Mouse (Mus musculus): ENCODE results near the gene Fam169b. TPM values are rescaled to one million over a fixed set of nuclear protein-coding genes. Genes with fewer than 3 reads are reported as not detected.
"Not testable (repeated sequence)": the region's sequence is repeated elsewhere in the genome, so short reads cannot be mapped to it uniquely, and the experiment has no call there.

Fam169b gene
- polyA plus RNA-seq, 1 experiment from 2014 or later: 0.49 TPM

DNA sequence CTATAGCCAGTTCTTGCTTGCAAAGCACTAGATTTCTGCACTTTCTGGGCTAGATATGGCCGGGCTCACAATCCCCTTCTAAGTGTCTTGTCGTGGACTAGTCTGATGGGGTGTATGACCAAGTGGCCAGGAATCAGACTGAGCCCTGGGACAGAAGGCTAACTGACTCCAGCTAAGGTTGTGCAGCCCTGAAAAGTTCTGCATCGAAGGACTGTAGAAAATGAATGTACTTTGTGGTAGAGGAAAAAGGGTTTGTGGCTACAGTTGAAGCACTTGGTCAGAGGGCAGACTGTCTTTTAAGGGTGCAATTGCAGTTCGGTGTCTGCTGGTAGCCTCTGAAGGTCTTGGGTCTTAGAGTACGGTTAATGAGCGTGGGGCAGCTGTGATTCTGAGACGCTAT is 5.8 kb downstream of the Fam169b start:
- Histone ChIP-seq H3K4me3 (replicated peaks) (no peak overlapping the region), H3K4me1 (peaks cover 9% of the 10 kb centered on the region), H3K27ac (no peak overlapping the region), H3K36me3 (replicated peaks) (no peaks in the 10 kb centered on the region), H3K4me2 (no peak overlapping the region), H3K27me3 (peaks cover 36% of the 10 kb centered on the region), H3K9ac (no peak overlapping the region), H3K9me3 (no peaks in the 10 kb centered on the region)
- WGBS: 85% methylated on average over 7 of the region's 7 CpGs
- ATAC-seq (ENCODE audit: low FRiP score): no peak

DNA sequence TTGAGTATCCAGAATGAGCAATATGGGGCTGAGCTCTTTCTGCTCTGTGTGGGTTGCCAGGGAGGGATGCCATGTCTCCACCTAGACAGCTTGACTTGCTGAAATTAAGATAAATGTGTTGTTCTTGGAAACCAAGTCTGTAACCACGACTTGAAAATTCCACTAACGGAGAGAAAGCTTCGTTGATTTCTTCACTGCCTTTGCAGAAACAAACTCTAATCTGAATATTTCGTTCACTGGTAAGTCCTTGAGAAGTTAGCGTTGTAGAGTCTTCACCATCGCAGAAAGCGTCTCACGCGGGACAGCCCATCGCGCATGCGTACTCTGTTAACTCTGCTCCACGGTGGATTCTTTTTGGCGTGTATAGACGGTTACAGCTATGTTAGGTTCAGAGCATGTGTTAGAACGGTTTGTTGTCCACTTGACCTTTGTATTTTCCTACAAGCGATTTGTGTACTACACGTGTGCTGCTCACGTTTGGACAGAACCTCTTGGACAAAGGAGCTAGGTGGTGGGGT is 6.8 kb downstream of the Fam169b start:
- no peaks in the 10 kb centered on the region for H3K36me3 ChIP-seq (replicated peaks)
- no peak overlapping the region for H3K4me2 ChIP-seq
- ATAC-seq (ENCODE audit: low FRiP score): no peak
- H3K27ac ChIP-seq: no peak overlapping the region
- peaks cover 9% of the 10 kb centered on the region for H3K4me1 ChIP-seq
- H3K9me3 ChIP-seq: no peaks in the 10 kb centered on the region
- peaks cover 30% of the 10 kb centered on the region for H3K27me3 ChIP-seq
- no peak overlapping the region for H3K9ac ChIP-seq
- WGBS: 95% methylated on average over 19 of the region's 19 CpGs
- no peak overlapping the region for H3K4me3 ChIP-seq (replicated peaks)

DNA sequence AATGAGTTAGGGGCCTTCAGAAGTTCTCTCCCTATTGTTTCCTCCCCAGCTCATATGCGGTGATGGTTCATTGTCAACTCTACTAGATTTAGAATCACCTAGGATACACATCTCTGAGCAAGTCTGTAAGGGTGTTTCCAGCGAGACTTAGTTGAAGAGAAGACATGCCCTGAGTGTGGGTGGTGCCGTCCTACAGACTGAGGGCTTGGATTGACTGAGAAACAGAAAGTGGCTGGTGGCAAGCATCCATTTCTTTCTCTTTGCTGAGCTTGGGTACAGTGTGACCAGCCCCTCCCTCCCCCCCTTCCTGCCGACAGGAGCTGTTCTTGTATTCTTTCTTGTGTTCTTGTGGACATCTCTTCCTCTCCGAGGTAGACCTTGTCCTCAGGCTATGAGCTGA is 7.7 kb downstream of the Fam169b start:
- ATAC-seq (ENCODE audit: low FRiP score): no peak
- H3K4me2 ChIP-seq: no peak overlapping the region
- peaks cover 2% of the 10 kb centered on the region for H3K4me1 ChIP-seq
- no peak overlapping the region for H3K9ac ChIP-seq
- 81% methylated on average over 5 of the region's 5 CpGs for WGBS
- no peaks in the 10 kb centered on the region for H3K36me3 ChIP-seq (replicated peaks)
- no peak overlapping the region for H3K27ac ChIP-seq
- no peak overlapping the region for H3K4me3 ChIP-seq (replicated peaks)
- no peaks in the 10 kb centered on the region for H3K9me3 ChIP-seq
- peaks cover 23% of the 10 kb centered on the region for H3K27me3 ChIP-seq

DNA sequence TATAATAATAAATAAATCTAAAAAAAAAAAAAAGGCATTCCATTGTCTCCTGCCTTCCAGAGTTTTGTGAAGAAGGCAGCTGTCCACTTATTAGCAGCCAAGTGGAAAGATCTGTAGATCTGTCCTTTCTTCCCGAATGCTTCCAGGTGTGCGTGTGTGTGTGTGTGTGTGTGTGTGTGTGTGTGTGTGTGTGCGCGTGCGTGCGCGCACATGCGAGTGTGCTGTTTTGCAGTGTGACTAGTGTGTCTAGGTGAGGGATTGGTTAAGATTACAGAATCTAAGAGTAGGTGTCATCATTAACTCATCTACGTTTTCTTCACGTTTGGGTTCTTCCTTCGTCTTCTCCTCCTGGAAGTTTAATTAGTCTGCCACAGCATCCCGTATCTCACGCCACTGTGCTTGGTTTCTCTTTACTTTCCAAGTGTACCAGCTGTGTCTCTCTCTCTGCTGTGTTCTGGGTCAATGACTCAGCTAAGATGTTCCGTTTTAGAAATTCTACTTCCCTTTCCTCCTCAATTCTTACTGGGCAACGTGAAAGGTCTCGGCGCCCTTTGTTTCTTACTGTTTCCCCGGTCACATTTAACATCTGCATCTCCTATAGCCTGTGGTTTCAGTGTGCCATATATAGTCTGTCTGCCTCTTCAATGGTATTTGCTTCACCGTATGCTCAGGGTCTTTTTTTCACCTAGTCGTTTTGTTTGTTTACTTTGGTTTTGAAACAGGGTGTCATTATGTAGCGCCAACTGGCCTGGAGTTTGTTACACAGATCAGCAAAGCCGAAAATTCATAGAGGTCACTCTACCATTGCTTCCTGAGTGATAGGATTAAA is 8.9 kb downstream of the Fam169b start:
- H3K9ac ChIP-seq: no peak overlapping the region
- no peak for ATAC-seq (ENCODE audit: low FRiP score)
- no peak overlapping the region for H3K4me3 ChIP-seq (replicated peaks)
- WGBS: 92% methylated on average over 22 of the region's 22 CpGs
- no peaks in the 10 kb centered on the region for H3K4me1 ChIP-seq
- H3K4me2 ChIP-seq: no peak overlapping the region
- H3K27ac ChIP-seq: no peak overlapping the region
- no peaks in the 10 kb centered on the region for H3K9me3 ChIP-seq
- H3K27me3 ChIP-seq: peaks cover 14% of the 10 kb centered on the region
- H3K36me3 ChIP-seq (replicated peaks): no peaks in the 10 kb centered on the region

DNA sequence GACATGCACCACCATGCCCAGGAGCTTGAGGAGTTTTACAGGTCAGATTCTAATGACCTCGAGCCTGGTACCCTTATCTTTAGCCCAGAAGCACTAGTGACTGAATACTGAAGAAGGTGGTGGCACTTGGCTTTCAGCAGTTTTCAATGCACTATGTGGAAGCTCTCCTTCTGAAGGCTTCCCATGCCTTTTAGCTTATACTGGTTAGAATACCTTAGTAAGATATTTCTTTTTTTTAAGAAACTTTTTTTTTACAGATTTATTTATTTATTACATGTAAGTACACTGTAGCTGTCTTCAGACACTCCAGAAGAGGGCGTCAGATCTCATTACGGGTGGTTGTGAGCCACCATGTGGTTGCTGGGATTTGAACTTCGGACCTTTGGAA is 9.5 kb downstream of the Fam169b start:
- H3K27ac ChIP-seq; H3K36me3 ChIP-seq (replicated peaks); H3K4me2 ChIP-seq; H3K4me3 ChIP-seq (replicated peaks); H3K9me3 ChIP-seq; H3K4me1 ChIP-seq; ATAC-seq (ENCODE audit: low FRiP score); H3K9ac ChIP-seq: not testable (repeated sequence)
- peaks cover 14% of the 10 kb centered on the region for H3K27me3 ChIP-seq
- WGBS: 91% methylated on average over 4 of the region's 4 CpGs

DNA sequence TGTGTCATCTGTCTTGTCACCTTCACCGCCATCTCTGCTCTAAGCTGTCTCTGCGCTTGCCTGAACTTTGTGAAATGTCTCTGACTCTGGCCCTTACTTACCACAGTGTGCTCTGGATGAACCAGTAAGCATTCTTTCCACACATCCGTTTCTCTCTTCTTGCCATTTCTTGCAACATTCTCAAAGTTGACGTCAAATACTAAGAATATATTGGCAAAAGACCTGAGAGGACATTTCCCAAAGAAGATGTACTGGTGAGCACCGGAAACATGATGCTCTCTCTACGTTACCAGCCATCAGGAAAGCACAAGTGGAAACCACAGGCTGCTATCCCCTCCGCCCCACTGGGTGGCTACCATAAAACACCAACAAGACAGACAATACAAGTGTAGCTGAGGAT is 10.1 kb downstream of the Fam169b start:
- ATAC-seq (ENCODE audit: low FRiP score): no peak
- no peaks in the 10 kb centered on the region for H3K9me3 ChIP-seq
- H3K36me3 ChIP-seq (replicated peaks): no peaks in the 10 kb centered on the region
- no peak overlapping the region for H3K4me3 ChIP-seq (replicated peaks)
- no peak overlapping the region for H3K4me2 ChIP-seq
- H3K27ac ChIP-seq: no peak overlapping the region
- H3K4me1 ChIP-seq: no peaks in the 10 kb centered on the region
- 92% methylated on average over 7 of the region's 7 CpGs for WGBS
- H3K27me3 ChIP-seq: peaks cover 10% of the 10 kb centered on the region
- no peak overlapping the region for H3K9ac ChIP-seq

DNA sequence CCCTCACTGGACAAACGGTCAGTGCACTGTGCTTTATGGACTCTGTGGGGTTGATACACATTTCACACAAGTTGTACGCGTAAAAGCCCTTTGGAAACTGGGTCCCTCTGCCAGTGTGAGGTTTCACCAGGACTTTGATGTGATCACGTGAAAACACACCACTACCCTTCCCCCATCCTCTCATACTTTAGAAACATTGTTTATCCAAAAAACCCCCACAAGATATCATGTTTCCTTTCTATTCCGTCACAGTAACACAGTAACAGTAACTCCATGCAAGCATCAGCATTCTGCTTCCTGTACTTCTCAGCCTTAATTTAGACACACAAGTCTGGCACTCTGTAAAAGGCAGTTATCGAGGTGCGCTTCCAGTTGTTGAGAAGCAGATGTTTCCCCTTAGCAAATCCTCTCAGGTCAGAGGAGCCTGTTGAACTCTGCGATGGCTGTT is 12.2 kb downstream of the Fam169b start:
- 84% methylated on average over 8 of the region's 8 CpGs for WGBS
- ATAC-seq (ENCODE audit: low FRiP score): no peak

DNA sequence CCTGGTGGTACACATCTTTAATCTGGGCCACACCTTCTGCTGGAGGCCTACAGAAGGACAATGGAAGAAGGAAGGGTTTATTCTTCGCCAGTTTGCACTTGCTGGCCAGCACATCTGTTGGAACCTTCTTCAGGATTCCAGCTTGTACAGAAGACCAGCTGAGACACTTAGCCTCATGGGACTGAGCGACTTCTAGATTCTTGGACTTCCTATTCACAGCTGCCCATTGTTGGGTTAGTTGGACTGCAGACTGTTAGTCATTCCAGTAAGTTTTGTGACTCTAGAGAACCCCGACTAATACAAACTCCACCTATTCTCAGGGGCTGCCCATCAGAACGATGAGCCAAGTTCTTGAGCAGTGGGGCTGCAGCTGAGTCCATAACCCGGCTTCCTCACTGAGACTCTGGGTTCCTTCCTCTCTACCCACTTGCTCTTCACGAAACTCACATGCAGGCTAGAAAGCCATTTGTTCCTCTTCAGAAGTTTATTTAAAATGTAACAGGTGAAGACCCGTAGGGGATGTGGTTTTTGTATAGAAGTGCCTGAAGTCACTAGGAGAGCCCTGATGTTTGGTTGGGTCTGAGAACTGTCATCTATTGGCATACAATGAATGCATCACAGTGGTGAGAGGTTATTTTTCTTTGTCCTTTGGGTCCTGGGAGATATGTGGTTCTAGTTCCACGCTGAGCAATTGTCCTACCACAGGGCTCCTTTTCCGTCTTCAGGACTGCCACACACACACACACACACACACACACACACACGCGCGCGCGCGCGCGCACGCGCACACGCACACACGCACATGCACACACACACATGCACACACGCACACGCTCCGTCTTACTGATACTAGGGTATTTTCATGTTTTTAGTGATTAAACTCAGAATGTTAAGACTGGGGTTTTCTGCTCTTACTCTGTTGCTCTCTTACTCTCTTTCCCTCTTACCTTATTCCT is 13.2 kb downstream of the Fam169b start:
- Histone ChIP-seq H3K27ac (no peak overlapping the region), H3K4me3 (replicated peaks) (no peak overlapping the region), H3K9me3 (no peaks in the 10 kb centered on the region), H3K9ac (no peak overlapping the region), H3K27me3 (no peaks in the 10 kb centered on the region), H3K4me2 (no peak overlapping the region), H3K36me3 (replicated peaks) (no peaks in the 10 kb centered on the region), H3K4me1 (no peaks in the 10 kb centered on the region)
- 93% methylated on average over 24 of the region's 24 CpGs for WGBS
- ATAC-seq (ENCODE audit: low FRiP score): no peak

More for the DNA sequence above, 12.2 kb downstream of the Fam169b start:
- H3K4me3 ChIP-seq (replicated peaks): no peak overlapping the region
- H3K27ac ChIP-seq: no peak overlapping the region
- H3K4me1 ChIP-seq: no peaks in the 10 kb centered on the region
- H3K27me3 ChIP-seq: no peaks in the 10 kb centered on the region
- H3K36me3 ChIP-seq (replicated peaks): no peaks in the 10 kb centered on the region
- H3K9me3 ChIP-seq: no peaks in the 10 kb centered on the region
- H3K4me2 ChIP-seq: no peak overlapping the region
- no peak overlapping the region for H3K9ac ChIP-seq

DNA sequence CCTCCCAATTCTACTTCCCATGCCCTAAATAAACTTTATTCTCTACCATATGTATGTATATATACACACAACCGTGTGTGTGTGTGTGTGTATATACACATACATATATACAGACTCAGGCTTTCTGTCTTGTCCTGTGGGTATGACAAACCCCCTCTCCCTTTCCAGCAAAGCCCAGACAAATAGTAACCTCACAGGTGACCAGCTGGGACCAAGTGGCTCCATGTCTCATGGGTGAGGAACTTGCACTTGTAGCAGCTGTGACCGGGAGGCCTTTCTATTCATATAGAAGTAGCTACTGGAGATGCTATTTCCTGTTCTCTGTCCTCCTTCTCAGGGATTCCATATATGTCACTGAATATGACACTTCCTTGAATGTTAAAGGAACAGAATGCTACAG is 13.9 kb downstream of the Fam169b start:
- Histone ChIP-seq H3K27ac (no peak overlapping the region), H3K4me3 (replicated peaks) (no peak overlapping the region), H3K9me3 (no peaks in the 10 kb centered on the region), H3K27me3 (no peaks in the 10 kb centered on the region), H3K9ac (no peak overlapping the region), H3K36me3 (replicated peaks) (no peaks in the 10 kb centered on the region), H3K4me2 (no peak overlapping the region), H3K4me1 (no peaks in the 10 kb centered on the region)
- no peak for ATAC-seq (ENCODE audit: low FRiP score)
- WGBS: 78% methylated on average over 2 of the region's 2 CpGs

DNA sequence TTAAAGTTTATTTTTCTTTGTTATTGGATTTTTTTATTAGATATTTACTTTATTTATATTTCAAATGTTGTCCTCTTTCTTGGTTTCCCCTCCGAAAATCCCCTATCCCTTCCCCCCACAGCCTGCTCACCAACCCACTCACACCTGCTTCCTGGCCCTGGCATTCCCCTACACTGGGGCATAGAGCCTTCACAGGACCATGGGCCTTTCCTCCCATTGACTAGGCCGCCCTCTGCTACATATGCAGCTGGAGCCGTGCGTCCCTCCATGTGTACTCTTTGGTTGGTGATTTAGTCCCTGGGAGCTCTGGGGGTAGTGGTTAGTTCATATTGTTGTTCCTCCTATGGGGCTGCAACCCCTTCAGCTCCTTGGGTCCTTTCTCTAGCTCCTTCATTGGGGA is 14.4 kb downstream of the Fam169b start:
- 81% methylated on average over 4 of the region's 4 CpGs for WGBS
- H3K9ac ChIP-seq: not testable (repeated sequence)

DNA sequence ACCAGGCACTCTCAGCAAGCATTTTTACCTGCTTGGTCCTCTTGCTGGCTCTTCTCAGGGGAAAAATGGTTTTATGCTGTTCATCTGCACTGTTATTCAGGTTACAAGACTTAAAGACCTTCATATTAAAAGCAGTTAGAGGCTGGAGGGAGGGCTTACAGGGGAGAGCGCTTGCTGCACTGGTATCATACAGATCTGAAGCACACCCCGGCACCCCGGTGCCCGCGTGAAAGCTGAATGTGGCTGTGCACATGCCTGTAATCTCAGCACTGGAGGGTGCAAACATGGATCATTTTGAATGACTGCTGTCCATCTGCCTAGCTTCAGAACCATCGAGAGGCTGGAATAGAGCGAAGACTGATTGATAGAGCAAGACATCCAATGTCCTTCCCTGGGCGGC is 15.4 kb downstream of the Fam169b start:
- Histone ChIP-seq H3K4me2 (no peak overlapping the region), H3K27me3 (no peaks in the 10 kb centered on the region), H3K27ac (no peak overlapping the region), H3K4me3 (replicated peaks) (no peak overlapping the region), H3K4me1 (no peaks in the 10 kb centered on the region), H3K36me3 (replicated peaks) (no peaks in the 10 kb centered on the region), H3K9ac (no peak overlapping the region), H3K9me3 (no peaks in the 10 kb centered on the region)
- no peak for ATAC-seq (ENCODE audit: low FRiP score)
- 91% methylated on average over 8 of the region's 8 CpGs for WGBS

More for the DNA sequence above, 14.4 kb downstream of the Fam169b start:
- H3K4me2 ChIP-seq; H3K27ac ChIP-seq; H3K36me3 ChIP-seq (replicated peaks); ATAC-seq (ENCODE audit: low FRiP score); H3K27me3 ChIP-seq; H3K4me1 ChIP-seq; H3K4me3 ChIP-seq (replicated peaks); H3K9me3 ChIP-seq: not testable (repeated sequence)

DNA sequence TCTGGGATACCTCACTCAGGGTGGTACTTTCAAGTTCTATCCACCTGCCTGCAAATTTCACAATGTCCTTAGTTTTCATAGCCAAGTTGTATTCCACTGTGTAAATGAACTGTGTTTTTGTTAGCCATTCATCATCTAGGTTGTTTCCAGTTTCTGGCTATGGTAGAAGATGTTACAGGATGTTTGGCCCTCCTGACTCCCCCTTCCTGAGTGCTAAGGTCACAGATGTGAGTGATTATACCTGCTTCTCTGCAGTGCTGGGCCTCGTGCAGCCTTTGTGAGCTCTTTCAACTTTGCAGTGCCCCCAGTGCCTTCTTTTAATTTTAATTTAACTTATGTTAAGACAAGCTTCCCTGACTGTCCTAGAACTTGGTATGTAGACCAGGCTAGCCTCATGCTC is 18.0 kb downstream of the Fam169b start:
- Histone ChIP-seq H3K27me3 (no peaks in the 10 kb centered on the region), H3K27ac (no peak overlapping the region), H3K9me3 (no peaks in the 10 kb centered on the region), H3K9ac (no peak overlapping the region), H3K4me1 (no peaks in the 10 kb centered on the region), H3K4me3 (replicated peaks) (no peak overlapping the region), H3K4me2 (no peak overlapping the region), H3K36me3 (replicated peaks) (no peaks in the 10 kb centered on the region)
- no peak for ATAC-seq (ENCODE audit: low FRiP score)
- WGBS: 79% methylated on average over 1 of the region's 1 CpGs
